Mouse (Mus musculus) ovary, adult 18-20 months (tissue): ENCODE measurements around the gene Basp1.

Experiments
- DNase-seq: peaks from one replicate; pipeline ENCODE4 v3.0.0; 2022; ENCODE audit warnings: low spot score, mixed read lengths

Basp1 gene

DNA sequence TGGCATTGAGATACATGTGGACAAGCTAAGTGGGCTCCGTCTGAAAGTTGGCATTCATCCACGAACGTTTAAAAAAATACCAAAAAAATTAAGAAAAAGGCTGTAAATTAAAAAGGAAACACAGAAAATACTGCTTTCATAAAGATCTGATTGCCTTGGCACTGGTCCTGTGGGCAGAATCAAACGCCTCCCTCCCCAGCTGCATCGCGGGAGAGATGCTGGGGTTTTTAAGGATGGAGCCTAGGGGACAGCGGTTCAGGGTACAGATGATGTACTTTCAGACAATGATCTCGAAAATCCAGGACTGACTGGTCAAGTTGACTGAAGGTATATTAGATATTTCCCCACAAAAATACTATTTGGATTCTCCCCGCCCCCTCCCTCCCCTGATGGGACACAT, 49.9 kb downstream of the Basp1 start:
- DNase-seq: no peak

DNA sequence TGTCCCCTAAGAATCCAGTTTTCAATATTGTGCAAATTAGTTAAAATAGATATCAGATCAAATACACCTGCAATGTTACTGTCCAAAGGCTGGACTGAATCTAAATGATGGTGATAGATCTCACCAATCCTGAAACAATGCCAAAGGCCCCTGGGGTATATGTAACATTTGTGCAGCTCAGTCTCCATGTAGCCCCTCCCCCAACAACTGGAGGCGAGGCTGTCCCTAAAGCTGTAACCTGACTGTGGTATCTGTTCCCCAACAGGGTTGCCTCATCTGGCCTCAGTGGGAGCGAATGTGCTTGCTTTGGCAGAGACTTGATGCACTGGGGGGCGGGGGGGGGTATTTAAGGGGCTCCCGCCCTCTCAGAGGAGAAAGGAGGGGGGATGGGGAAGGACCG, 52.7 kb downstream of the Basp1 start:
- no peak for DNase-seq

DNA sequence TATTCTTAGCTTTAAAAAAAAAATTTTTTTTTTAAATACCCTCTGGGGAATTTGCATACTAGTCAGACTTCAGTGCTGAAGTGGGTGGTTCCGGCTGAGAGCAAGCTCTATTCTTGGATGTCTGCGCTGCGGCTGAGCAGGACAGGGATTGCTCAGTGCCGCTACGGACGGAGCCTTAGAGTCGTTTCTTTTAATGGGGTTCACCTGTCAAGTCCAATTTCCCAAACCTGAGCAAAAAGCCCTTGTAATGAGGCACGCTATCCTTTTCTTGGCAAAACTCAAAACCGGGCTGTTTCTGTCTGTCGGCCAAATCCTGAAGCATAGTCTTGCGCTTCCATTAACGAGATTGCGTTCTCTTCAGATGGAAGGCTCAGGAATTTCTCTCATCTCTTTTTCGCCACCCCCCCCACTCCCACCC, 54.9 kb downstream of the Basp1 start:
- DNase-seq: no peak

DNA sequence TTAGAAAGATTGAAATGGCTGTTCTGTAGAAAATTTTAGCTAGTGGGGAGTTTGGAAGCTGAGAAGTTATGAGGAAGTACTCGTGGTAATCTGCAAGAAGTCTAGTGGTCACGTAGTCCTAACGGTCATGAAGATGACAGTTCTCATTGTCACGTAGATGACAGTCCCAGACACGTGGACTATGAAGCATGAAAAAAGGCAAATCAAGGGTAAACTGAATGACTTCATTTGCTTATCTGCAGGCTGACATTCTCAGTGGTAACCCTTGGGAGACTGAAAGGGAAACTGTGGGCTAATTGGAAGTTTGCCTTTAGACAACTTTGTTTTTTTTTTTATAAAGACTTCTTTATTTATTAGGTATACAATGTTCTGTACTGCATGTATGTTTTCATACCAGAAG, 58.2 kb downstream of the Basp1 start:
- DNase-seq: no peak

DNA sequence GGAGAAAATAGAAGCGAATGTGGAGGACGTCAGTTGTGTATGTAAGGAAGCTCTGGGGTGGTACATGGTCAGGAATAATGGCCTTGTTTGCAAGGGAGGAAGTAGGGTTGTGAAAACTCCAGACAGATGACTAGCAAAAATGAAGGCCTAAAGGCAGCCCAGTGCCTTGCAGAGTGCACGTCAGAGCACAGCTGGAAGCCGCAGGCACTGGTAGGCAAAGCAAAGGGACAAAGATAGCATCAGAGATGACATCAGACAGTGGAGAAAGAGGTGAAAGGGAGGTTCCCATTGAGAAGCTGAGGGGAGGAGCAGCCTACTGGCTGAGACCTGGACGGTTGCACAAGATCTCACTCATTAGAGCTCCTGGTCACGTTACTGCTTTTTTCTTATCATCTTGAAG, 58.8 kb downstream of the Basp1 start:
- DNase-seq: no peak

DNA sequence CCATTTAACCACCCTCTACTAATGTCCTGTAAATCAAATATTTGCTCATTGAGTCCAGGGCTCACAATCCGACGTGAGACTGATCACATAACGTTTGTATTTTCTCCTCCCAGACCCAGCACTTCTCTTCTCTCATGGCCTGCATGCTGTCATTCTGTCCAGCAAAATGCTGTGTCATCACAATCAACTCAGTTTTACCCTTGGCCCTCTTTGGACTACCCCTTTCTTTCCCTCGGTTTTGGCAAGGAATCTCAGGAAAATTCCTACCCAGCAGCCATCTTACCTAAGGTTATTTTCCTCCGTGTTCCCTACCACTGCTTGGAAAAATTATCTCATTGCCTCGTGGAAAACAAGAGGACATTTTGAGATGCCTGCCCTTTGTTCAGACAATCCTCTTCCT, 60.1 kb downstream of the Basp1 start:
- no peak for DNase-seq

DNA sequence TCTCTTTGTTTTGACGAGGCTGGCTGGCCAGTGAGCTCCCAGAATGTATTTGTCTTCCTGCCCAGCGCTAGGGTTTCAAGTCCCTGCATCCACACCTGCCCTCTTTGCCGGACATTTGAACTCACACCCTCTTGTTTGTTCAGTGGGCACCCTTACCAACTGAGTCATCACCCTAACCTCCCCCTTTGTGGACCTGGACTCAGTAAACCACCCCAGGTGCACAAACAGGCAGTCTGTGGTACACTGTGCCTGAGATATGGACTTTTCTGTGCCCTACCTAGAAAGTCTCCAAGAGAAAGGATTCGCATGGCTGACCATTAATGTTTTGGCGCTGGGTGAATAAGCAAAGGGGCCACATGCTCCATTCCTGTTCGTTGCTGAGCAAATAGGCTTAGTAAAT, 70.3 kb downstream of the Basp1 start:
- DNase-seq: no peak

DNA sequence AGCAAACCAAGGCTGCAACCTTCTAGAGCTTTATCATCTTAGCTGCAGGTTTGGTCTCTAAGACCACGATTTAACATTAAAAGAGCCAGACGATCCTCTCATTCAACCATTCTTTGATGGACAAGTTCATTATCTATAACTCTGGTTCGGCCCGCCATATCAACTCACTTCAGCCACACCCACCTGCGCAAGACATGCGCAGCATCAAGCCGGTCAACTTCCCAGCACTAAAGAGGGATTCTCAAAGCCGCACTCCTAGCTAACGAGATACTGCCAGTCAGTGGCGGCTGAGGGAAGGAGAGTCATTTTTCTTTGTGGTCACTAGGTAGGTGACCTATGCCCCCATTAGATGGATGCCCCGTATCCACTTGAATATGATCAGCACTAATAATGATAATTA, 78.3 kb downstream of the Basp1 start:
- DNase-seq: no peak

DNA sequence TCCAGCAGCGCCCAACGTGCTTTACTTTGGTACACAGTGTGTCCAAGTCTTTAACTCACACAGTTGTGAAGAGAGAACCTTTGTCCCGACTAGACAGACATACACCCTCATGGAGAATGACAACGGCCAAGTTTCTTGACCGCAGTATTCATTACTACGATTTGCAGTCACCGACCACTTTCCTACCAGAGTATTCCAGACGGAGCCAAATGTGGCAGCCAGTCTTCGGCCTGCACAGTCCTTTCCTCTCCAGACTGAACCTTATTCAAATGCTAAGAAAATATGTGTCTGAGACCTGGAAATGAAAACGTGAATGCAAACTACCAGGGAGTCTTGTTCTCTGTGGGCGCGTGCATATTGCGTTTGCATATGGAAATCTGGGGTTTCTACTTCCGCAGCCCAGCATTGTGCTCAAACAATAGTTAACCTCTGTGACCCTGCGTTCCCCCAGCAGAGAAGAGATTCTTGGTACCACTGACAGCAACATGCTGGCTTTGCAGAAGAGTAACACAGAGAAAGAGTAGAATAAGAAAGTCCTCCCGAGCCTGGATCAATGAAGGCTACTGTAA, 81.6 kb downstream of the Basp1 start:
- no peak for DNase-seq

DNA sequence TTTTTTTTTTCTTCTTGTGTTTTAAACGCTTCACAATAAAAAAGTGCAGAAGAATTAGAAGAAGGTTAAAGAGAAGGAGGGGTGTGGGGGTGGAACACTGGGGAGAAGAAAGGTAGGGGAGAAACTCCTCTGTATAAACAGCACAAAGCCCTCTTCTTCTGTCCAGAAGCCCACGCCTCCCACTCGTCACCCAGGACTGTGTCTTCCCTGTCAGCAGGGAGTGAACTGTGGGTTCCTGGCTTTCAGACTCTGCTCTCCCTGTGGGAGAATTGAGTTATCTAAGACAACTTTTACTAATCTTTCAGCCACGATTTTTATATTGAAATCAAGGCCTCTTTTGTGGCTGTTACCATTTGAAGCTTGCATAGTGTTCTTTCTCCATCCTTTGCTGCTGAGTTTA, 82.6 kb downstream of the Basp1 start:
- DNase-seq: no peak

DNA sequence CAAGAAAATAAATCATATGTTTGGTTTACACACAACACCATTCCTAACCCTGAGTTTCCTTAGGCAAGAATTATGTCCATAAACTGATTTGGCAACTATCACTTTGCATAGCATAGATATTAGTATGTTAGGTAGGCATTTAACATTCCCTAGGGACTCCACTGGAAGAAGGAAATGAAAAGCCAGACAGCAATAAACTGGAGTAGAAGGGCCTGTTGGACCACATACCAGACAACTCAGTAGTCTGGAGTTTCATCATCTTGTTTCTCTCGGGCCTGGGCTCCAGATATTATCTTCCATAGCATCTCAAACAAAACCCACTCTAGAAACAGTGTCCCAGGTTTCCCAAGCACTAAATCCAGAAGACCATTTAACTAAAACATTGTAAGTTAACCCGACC, 91.0 kb downstream of the Basp1 start:
- DNase-seq: no peak

DNA sequence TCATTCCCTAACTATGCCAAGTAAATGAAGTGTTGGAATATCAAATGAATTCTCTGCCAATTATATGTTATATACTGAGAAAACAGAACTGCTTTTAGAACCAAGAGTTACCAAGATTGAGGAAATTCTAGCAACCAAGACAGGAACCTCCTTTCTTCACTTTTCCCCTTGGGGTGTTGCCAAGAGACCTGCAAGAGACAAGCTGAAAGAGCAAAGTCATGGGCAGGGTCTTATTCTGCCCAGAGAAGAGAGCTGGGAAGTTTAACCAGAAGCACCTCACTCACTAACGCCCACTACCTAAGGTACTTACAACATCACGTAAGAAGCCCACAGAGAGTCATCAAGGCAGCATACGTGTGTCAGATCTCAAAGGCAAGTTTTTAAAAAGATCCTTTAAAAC, 91.5 kb downstream of the Basp1 start:
- DNase-seq: no peak

DNA sequence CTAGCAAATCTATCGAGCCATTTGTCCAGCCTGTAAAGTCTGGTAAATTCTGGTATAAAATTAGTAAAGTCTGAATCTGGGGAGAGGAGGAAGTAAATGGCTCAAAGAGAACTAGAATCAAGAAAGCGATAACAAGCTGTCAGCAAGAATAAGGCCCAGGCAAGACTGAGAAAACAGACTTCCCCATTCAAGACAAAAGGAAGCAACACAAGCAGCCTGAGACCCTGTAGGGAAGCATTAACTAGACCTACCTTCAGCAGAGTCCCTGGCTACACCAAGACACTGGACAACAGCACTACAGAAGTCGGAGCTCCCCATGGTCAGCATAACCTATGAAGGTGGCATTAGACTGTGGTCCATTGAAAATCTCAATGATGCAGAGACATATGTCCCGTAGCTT, 91.9 kb downstream of the Basp1 start:
- DNase-seq: no peak

DNA sequence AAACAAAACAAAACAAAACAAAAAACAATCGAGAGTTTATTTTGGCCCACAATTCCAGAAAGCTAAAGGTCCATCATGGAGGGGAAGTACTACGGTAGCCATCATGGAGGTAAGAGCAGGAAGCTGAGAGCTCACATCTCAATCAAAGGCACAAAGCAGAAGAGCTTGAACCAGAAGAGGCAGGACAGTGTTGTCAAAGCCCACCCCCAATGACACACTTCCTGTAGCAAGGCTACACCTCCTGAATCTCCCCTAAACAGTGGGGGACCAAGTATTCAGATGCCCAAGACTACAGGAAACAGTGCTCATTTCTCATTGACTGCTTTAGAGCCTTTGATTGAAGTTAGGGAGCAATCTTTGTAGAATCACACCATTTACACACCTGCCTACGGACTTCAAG, 99.1 kb downstream of the Basp1 start:
- DNase-seq: no peak
